Mouse (Mus musculus) lung, postnatal 10 days (tissue): ENCODE measurements around the gene Arhgap19.
A peak's percentile ranks its signal among the peaks of the same experiment; 100 is the strongest.

ENCODE experiments used
- DNase-seq: peaks from one replicate; pipeline ENCODE4 v3.0.0; 2021

Arhgap19 gene

GRCm38 (mm10) chr19:41831718-41832391 is 30.0 kb upstream of the Arhgap19 start:
- DNase-seq: no peak

GRCm38 (mm10) chr19:41831101-41831570 is 29.3 kb upstream of the Arhgap19 start:
- peak; percentile 40 for DNase-seq

- DNase-seq: peak; percentile 85
Measured at GRCm38 (mm10) chr19:41830106-41831031, 28.5 kb upstream of the Arhgap19 start.

GRCm38 (mm10) chr19:41829381-41830105 is 27.7 kb upstream of the Arhgap19 start, which contains the start of gene Frat1:
Gene Frat1 (plus strand): TSS chr19:41829970.
- peak; percentile 89 for DNase-seq

GRCm38 (mm10) chr19:41828941-41829340 is 27.1 kb upstream of the Arhgap19 start:
- no peak for DNase-seq

GRCm38 (mm10) chr19:41826529-41826928 is 24.7 kb upstream of the Arhgap19 start:
- DNase-seq: no peak

- DNase-seq: no peak
Measured at GRCm38 (mm10) chr19:41824950-41825349, 23.1 kb upstream of the Arhgap19 start.

GRCm38 (mm10) chr19:41822589-41822988 is 20.7 kb upstream of the Arhgap19 start:
- no peak for DNase-seq

- DNase-seq: peak; percentile 41
Measured at GRCm38 (mm10) chr19:41821436-41821835, 19.6 kb upstream of the Arhgap19 start.

GRCm38 (mm10) chr19:41818749-41819148 is 16.9 kb upstream of the Arhgap19 start:
- no peak for DNase-seq

GRCm38 (mm10) chr19:41817325-41817724 is 15.5 kb upstream of the Arhgap19 start:
- DNase-seq: no peak

- peak; percentile 23 for DNase-seq
Measured at GRCm38 (mm10) chr19:41816915-41817314, 15.1 kb upstream of the Arhgap19 start.

- DNase-seq: no peak
Measured at GRCm38 (mm10) chr19:41816410-41816809, 14.6 kb upstream of the Arhgap19 start.

GRCm38 (mm10) chr19:41813374-41813773 is 11.5 kb upstream of the Arhgap19 start:
- DNase-seq: no peak

GRCm38 (mm10) chr19:41812525-41812924 is 10.7 kb upstream of the Arhgap19 start:
- no peak for DNase-seq

- DNase-seq: no peak
Measured at GRCm38 (mm10) chr19:41810074-41810473, 8.2 kb upstream of the Arhgap19 start.

GRCm38 (mm10) chr19:41808104-41808634 is 6.3 kb upstream of the Arhgap19 start:
- no peak for DNase-seq

- no peak for DNase-seq
Measured at GRCm38 (mm10) chr19:41807497-41807896, 5.7 kb upstream of the Arhgap19 start.

- no peak for DNase-seq
Measured at GRCm38 (mm10) chr19:41805831-41806230, 4.0 kb upstream of the Arhgap19 start.

- peak; percentile 25 for DNase-seq
Measured at GRCm38 (mm10) chr19:41803322-41803721, 1.5 kb upstream of the Arhgap19 start.

- DNase-seq: no peak
Measured at GRCm38 (mm10) chr19:41800986-41801741, 683 bp downstream of the Arhgap19 start.

- DNase-seq: no peak
Measured at GRCm38 (mm10) chr19:41800451-41800850, 1.4 kb downstream of the Arhgap19 start.
